Mouse (Mus musculus) testis, adult 2 months (tissue): Measurements from ENCODE around the gene AW209491. TPM values are rescaled to one million over a fixed set of nuclear protein-coding genes. Genes with fewer than 3 reads are reported as not detected.

Source experiments
- H3K27ac ChIP-seq: fragments of 200-500 bp; 2 replicates; pipeline ENCODE4 v1.5.1; 2012; ENCODE audit warnings: low read depth, low read length; ENCODE audit not compliant: control insufficient read depth, insufficient read depth
- H3K27me3 ChIP-seq: fragments of 200-500 bp; 2 replicates; pipeline ENCODE4 v1.6.1; 2012; ENCODE audit warnings: mild to moderate bottlenecking, low read length, moderate library complexity; ENCODE audit not compliant: control insufficient read depth, insufficient read depth
- H3K36me3 ChIP-seq: fragments of 200-500 bp; 2 replicates; pipeline ENCODE4 v1.6.1; 2012; ENCODE audit warnings: mild to moderate bottlenecking, low read length; ENCODE audit not compliant: control insufficient read depth, insufficient read depth
- H3K4me1 ChIP-seq: fragments of 200-500 bp; 2 replicates; pipeline ENCODE4 v1.6.1; 2012; ENCODE audit warnings: low read length; ENCODE audit not compliant: control insufficient read depth, insufficient read depth
- H3K4me3 ChIP-seq: fragments of 200-500 bp; 2 replicates; pipeline ENCODE4 v1.5.1; 2012; ENCODE audit warnings: low read depth, mild to moderate bottlenecking, low read length, moderate library complexity, mixed read lengths; ENCODE audit not compliant: control insufficient read depth
- CTCF ChIP-seq: fragments of 200-500 bp; IDR thresholded peaks from 2 replicates; pipeline ENCODE4 v1.5.1; 2012; ENCODE audit warnings: low read depth, mild to moderate bottlenecking, inconsistent platforms, low read length, moderate library complexity; ENCODE audit not compliant: control insufficient read depth, insufficient read depth, insufficient replicate concordance
- POLR2A ChIP-seq: fragments of 200-500 bp; IDR thresholded peaks from 2 replicates; pipeline ENCODE4 v1.6.1; 2012; ENCODE audit warnings: low read depth, mild to moderate bottlenecking, inconsistent platforms, low read length, moderate library complexity; ENCODE audit not compliant: control insufficient read depth
- polyA plus RNA-seq: library from polyadenylated mRNA; depleted of rRNA; stranded (reverse); fragments of >200 nt; gene quantifications from 2 replicates; pipeline ENCODE4 v1.2.3, GENCODE M21; 2012; rRNA removed

AW209491 gene
- polyA plus RNA-seq, 1 experiment = 5.5 TPM

GRCm38 (mm10) chr13:14618724-14619123, 11.2 kb upstream of the AW209491 start:
- no peak overlapping the region for H3K27ac ChIP-seq
- H3K27me3 ChIP-seq = no peaks in the 10 kb centered on the region
- TF ChIP-seq POLR2A = no peak
- TF ChIP-seq CTCF = peak; percentile 47; the same call in 1 of the 2 replicates
- no peaks in the 10 kb centered on the region for H3K4me1 ChIP-seq
- no peak overlapping the region for H3K4me3 ChIP-seq
- H3K36me3 ChIP-seq = no peaks in the 10 kb centered on the region; the same call in 1 of the 2 replicates

GRCm38 (mm10) chr13:14639998-14640397, 10.0 kb downstream of the AW209491 start:
- Histone ChIP-seq H3K4me3 (no peak overlapping the region), H3K4me1 (peaks cover 2% of the 10 kb centered on the region), H3K27ac (no peak overlapping the region), H3K27me3 (no peaks in the 10 kb centered on the region), H3K36me3 (no peaks in the 10 kb centered on the region)
- no peak for TF ChIP-seq POLR2A
- TF ChIP-seq CTCF = no peak

- Histone ChIP-seq H3K36me3 (no peaks in the 10 kb centered on the region), H3K27me3 (no peaks in the 10 kb centered on the region), H3K4me1 (no peaks in the 10 kb centered on the region), H3K27ac (no peak overlapping the region), H3K4me3 (no peak overlapping the region)
- TF ChIP-seq CTCF (no peak), POLR2A (no peak)
Observed at GRCm38 (mm10) chr13:14649301-14649700, 19.3 kb downstream of the AW209491 start.

- no peaks in the 10 kb centered on the region for H3K27me3 ChIP-seq
- TF ChIP-seq CTCF (no peak), POLR2A (no peak)
- H3K4me1 ChIP-seq = no peaks in the 10 kb centered on the region
- H3K36me3 ChIP-seq = no peaks in the 10 kb centered on the region
- H3K27ac ChIP-seq = no peak overlapping the region
- H3K4me3 ChIP-seq = no peak overlapping the region
Observed at GRCm38 (mm10) chr13:14667107-14667506, 37.2 kb downstream of the AW209491 start.

- Histone ChIP-seq H3K4me1 (no peaks in the 10 kb centered on the region), H3K4me3 (no peak overlapping the region), H3K36me3 (no peaks in the 10 kb centered on the region), H3K27me3 (no peaks in the 10 kb centered on the region), H3K27ac (no peak overlapping the region)
- no peak for TF ChIP-seq CTCF
- no peak for TF ChIP-seq POLR2A
Observed at GRCm38 (mm10) chr13:14670342-14670741, 40.4 kb downstream of the AW209491 start.

Other genes with a start within 250 kb of the AW209491 start
- 9.7 and 10.1 TPM in 2 replicates for gene Hecw1, start 106.9 kb upstream of the AW209491 start, polyA plus RNA-seq
- gene Mrpl32, start 17.0 kb upstream of the AW209491 start, polyA plus RNA-seq = 10.9 and 11.2 TPM in 2 replicates
- 13.5 and 16.4 TPM in 2 replicates for gene Psma2, start 16.9 kb upstream of the AW209491 start, polyA plus RNA-seq